Mouse (Mus musculus): ENCODE results near the gene B9d1. TPM values are rescaled to one million over a fixed set of nuclear protein-coding genes. Genes with fewer than 3 reads are reported as not detected.

Gene B9d1
- 10 to 100 TPM; 37.4 to 49.3 TPM for total RNA-seq (2021)
- long read RNA-seq, transcript B9d1-201 (7 exons, 817 nt): major isoform, 10 of 23 reads
- long read RNA-seq, partial matches to known transcripts: 0 of 23 reads
- long read RNA-seq, other reads (novel, unspliced or antisense): 11 of 23 reads

GRCm38 (mm10) chr11:61504713-61505257 is at the start of gene B9d1:
TSS of gene B9d1 (plus strand) at chr11:61505144.
- peak; percentile 96 to 99 for DNase-seq (ENCODE audit: low spot score in 2 of 2)

- DNase-seq (ENCODE audit: low spot score in 2 of 2): no peak
Observed at GRCm38 (mm10) chr11:61464071-61464470, 40.9 kb upstream of the B9d1 start.

GRCm38 (mm10) chr11:61465422-61465821 is 39.5 kb upstream of the B9d1 start:
- no peak for DNase-seq (ENCODE audit: low spot score in 2 of 2)

DNA sequence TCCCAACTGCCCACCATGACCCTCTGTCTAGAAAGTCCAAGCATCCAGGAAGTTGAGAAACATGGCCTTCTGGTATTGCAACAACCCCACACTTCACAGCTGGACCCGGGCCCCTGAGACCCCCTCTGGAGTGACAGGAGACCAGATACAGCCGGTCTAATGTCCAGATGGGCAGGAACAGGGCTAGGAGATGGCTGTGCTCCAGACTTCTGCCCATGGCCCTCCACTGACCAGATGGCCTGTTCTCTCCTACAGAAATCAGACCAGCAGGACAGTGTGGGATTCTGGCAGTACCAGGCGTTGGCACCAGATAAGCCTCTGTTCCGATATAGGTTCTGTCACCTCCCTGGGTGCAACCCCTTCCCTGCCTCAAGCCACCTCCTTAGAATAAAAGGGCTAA is 36.4 kb upstream of the B9d1 start:
- no peak for DNase-seq (ENCODE audit: low spot score in 2 of 2)

- DNase-seq (ENCODE audit: low spot score in 2 of 2): no peak
Observed at GRCm38 (mm10) chr11:61469317-61469917, 35.5 kb upstream of the B9d1 start.

DNA sequence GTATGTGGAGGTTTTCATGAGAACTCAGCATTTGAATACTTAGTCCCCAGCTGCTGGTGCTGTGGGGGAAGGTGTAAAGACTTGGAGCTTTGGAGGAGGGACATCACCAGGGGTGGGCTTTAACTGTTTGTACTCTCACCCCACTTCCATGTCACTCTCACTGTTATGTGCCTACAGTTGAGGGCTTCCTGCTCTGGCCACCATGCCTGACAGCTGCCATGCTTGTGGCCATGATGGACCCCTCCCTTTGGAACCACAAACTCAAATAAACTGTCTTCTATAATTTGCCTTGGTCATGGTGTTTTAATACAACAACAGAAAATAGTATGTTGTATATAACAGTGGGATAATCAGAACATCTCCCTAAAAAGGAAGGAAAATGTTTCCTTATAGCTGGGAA is 34.1 kb upstream of the B9d1 start:
- no peak for DNase-seq (ENCODE audit: low spot score in 2 of 2)

- DNase-seq (ENCODE audit: low spot score in 2 of 2): no peak
Observed at GRCm38 (mm10) chr11:61473630-61474029, 31.3 kb upstream of the B9d1 start.

- DNase-seq (ENCODE audit: low spot score in 2 of 2): no peak
Observed at GRCm38 (mm10) chr11:61476786-61477382, 28.1 kb upstream of the B9d1 start.

GRCm38 (mm10) chr11:61477566-61478508 is 27.1 kb upstream of the B9d1 start:
- DNase-seq (ENCODE audit: low spot score in 2 of 2): no peak

DNA sequence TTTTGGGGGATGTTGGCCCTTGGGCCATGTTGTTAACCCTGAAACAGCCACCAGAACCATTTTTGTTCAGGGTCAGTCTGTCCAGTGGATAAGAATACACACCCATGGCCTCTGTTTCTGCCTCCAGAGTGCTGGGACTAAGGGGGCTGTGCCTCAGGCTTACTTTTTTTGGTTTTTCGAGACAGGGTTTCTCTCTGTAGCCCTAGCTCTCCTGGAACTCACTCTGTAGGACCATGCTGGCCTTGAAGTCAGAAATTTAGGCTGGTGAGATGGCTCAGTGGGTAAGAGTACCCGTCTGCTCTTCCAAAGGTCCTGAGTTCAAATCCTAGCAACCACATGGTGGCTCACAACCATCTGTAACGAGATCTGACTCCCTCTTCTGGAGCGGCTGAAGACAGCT is 26.2 kb upstream of the B9d1 start:
- no peak for DNase-seq (ENCODE audit: low spot score in 2 of 2)

GRCm38 (mm10) chr11:61481239-61482090 is 23.5 kb upstream of the B9d1 start:
- DNase-seq (ENCODE audit: low spot score in 2 of 2): no peak

GRCm38 (mm10) chr11:61483226-61483845 is 21.6 kb upstream of the B9d1 start:
- DNase-seq (ENCODE audit: low spot score in 2 of 2): peak in 1 of 2 experiments; percentile 21

GRCm38 (mm10) chr11:61484256-61484612 is 20.7 kb upstream of the B9d1 start:
- no peak for DNase-seq (ENCODE audit: low spot score in 2 of 2)

DNA sequence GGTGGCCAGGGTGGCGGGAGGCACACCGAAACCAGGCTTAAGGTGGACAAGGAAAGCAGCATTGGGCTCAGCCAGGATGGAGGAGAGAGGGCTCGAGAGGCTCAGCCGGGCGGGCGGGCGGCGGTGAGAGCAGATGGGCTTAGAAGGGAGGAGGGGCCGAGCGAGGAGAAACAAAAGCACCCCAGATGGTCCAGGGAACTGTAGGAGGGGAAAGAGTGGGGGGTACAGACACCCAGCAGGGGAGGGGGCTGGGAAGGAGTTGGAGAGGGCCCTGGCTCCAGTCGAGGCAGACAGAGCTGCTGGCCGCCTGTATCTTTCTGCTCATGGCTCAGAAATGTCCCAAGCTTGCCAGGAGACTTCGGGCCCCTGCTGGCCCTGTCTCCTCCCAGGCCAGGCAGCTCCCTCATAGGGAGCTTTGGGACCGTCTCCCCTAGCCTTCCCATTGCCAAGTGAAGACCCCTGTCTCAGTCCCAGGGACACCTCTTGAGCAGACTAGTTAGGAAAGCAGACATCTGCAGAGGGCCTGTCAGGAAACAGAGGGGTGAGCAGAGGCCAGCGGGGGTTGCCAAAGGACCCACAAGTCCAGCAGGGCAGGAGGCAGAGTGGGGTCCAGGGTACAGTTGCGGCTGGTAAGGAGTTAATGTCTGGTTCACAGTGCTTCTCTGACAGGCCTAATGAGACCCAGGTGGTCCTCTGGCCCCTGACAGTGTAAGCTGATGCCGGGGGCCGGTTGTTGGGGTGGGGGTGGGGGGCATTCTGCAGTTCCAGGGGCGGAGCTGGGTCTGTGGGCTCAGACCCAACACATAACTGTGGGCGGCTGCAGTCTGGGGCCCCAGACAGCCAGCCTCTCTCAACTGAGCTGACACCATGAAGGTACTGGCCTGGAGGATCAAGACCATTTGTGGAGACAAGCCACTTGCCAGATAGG is 20.1 kb upstream of the B9d1 start, which contains the start of gene Mfap4:
Mfap4 (plus strand) TSS at position 819 of the 928 bp plus-strand sequence.
- DNase-seq (ENCODE audit: low spot score in 2 of 2): peak; percentile 87 to 91

DNA sequence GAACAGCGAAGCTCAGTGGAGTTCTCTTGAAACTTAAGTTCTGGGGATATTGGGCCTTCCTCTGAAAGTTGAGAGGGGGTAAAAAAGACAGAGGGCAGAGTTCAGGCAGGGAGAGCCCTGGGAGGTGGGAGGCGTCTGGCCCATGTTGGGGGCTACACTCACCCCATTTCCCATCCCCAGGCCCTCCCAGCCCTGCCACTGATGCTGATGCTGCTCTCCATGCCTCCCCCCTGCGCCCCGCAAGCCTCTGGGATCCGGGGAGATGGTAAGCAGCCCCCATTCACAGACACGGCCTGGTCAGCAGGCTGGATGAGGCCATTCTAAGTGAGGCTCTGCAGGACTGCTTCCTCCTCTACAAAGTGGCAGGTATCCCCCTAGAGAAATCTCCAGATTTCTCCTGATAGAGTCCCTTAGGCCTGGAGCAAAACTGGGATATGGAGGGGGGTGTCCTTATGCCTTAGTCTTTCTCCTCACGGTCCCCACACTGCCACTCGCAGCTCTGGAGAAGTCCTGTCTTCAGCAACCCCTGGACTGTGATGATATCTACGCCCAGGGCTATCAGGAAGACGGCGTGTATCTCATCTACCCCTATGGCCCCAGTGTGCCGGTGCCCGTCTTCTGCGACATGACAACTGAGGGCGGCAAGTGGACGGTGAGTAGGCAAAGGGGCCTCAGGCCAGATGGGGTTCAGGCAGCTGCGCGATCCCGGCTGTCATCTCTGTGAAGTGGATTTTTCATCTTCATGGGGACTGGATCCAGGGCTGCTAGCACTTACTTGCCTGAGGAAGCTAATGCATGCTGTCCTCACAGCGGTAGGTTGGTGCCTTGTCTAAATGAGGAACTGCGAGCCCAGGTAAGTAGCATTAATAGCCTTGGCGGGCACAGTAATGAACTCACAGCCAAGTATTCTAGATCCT is 19.1 kb upstream of the B9d1 start:
- peak in 1 of 2 experiments; percentile 3 for DNase-seq (ENCODE audit: low spot score in 2 of 2)

DNA sequence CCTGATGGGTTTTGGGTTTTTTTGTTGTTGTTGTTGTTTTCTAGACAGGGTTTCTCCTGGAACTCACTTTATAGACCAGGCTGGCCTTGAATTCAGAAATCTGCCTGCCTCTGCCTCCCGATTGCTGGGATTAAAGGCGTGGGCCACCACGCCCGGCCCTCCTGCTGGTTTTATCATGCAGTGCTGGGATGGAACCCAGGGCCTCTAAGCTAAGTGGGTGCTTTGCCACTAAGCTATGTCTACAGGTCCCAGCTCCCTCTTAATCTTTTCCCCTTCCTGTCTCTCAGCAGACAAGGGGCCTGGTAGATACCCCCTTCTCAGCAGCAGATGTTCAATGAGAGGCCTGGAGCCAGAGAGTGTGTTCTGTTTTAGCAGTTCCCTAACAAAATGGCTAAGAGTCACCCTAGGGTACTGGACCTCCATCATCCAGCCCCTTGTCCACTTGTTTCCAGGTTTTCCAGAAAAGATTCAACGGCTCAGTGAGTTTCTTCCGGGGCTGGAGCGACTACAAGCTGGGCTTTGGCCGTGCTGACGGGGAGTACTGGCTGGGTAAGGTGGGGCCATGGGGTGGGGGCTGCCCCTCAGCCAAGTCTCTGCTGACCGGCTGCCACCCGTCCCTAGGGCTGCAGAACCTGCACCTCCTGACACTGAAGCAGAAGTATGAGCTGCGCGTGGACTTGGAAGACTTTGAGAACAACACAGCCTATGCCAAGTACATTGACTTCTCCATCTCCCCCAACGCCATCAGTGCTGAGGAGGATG is 18.3 kb upstream of the B9d1 start:
- DNase-seq (ENCODE audit: low spot score in 2 of 2): no peak

GRCm38 (mm10) chr11:61487401-61487800 is 17.5 kb upstream of the B9d1 start:
- DNase-seq (ENCODE audit: low spot score in 2 of 2): peak in 1 of 2 experiments; percentile 52
